Mouse (Mus musculus): ENCODE data around the gene Arxes1.
"Not testable (repeated sequence)": the region's sequence is repeated elsewhere in the genome, so short reads cannot be mapped to it uniquely, and the experiment has no call there.

DNA sequence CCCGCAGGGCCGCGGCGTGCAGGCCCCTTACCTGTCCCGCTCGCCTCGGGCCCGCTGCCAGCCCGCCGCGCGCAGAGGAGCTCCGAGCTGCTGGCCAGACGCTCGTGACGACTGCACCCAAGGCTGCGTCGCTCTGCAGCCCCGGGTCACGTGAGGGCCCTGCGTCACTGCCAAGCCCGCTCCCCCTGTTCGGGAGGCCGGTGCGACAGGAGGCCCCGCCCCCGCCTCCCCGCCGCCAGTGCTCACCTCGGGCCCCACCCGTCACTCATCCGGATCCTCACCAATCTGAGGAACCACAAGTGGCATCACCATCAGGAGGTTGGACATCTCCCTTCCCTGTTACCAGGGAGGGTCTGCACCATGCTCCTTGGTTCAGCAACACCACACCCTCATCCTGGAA lies 34.9 kb downstream of the Arxes1 start, which contains the start of gene Bex2:
- TF ChIP-seq CTCF (IDR thresholded peaks at IDR 0.05; ENCODE audit: low read depth, low read length); POLR2A (IDR thresholded peaks at IDR 0.05; ENCODE audit: insufficient read depth, low read length): not testable (repeated sequence)
